Mouse (Mus musculus) cerebellum, postnatal 25 days (tissue): Measurements from ENCODE around the gene Rfx7.
"Not testable (repeated sequence)": the region's sequence is repeated elsewhere in the genome, so short reads cannot be mapped to it uniquely, and the experiment has no call there.

Source experiments
- DNase-seq, 2 experiments: peaks; one replicate each; pipeline ENCODE4 v3.0.0; 2021; ENCODE audit warnings: mixed read lengths in 2 of 2

Rfx7 gene

GRCm38 (mm10) chr9:72666352-72667021, 134.4 kb downstream of the Rfx7 start:
- not testable (repeated sequence) for DNase-seq

- no peak for DNase-seq
Measured at GRCm38 (mm10) chr9:72667126-72667525, 135.1 kb downstream of the Rfx7 start.

- DNase-seq, result peak in 1 of 2 experiments; percentile 38
Measured at GRCm38 (mm10) chr9:72669383-72669782, 137.3 kb downstream of the Rfx7 start.

- peak; percentile 87 to 91 for DNase-seq
Measured at GRCm38 (mm10) chr9:72672361-72672760, 140.3 kb downstream of the Rfx7 start.
